Mouse (Mus musculus) left cerebral cortex, postnatal 4 days (tissue): ENCODE data around the gene St6galnac3. TPM values are rescaled to one million over a fixed set of nuclear protein-coding genes. Genes with fewer than 3 reads are reported as not detected.

Experiments
- DNase-seq: peaks from one replicate; pipeline ENCODE4 v3.0.0-alpha.2; 2022
- intact Hi-C: fragments of 180-260 bp; cut with DNase I; formaldehyde crosslinking; loops from one replicate; pipeline ENCODE4 v1.15.1; 2025
- total RNA-seq, 2 experiments: library from RNA; stranded (reverse); gene quantifications; 2 replicates each; pipeline ENCODE4 v1.2.3; 2021

St6galnac3 gene
- total RNA-seq, 2 experiments from 2014 or later = 20.4 to 21.2 TPM

GRCm38 (mm10) chr3:153308379-153308778 is 416.6 kb downstream of the St6galnac3 start:
- intact Hi-C loops = no loop called here
- no peak for DNase-seq

DNA sequence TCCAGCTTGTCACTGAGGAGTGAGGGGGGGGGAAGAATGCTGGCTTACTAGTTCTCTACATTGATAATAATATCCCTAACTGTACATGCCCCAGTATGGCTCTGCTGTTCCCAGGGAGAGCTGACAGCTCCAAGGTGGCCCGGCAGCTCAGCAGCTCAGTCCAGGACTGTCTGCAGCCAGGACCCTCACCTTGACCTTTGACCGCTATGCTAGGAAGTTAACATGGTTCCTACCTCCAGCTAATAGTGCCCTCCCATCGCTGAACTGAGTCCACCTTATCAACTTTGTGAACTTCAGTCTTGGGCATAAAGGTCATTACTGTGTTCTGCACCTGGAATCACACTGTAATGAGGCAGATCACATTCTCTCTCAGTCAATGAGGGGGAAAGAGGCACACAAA is 419.8 kb downstream of the St6galnac3 start:
- intact Hi-C loops = no loop called here
- no peak for DNase-seq

DNA sequence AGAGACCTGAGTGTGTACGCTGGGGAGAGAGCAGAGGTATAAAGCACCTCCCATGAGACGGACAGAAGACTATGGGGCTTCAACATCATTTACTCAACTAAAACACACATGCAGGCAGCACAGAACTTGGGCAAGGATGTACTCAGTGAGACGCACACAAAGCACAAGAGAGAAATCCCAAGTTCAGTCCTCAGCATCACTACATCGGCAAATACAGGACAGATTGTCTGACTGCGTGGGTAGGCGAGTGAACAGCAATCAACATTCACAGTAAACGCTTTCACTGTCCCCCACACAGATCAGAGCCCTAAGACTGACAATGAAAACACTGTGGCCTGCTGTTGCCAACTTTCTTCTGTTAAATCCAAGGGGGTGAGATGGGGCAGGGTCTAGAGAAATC is 422.6 kb downstream of the St6galnac3 start:
- intact Hi-C loops = no loop called here
- no peak for DNase-seq

DNA sequence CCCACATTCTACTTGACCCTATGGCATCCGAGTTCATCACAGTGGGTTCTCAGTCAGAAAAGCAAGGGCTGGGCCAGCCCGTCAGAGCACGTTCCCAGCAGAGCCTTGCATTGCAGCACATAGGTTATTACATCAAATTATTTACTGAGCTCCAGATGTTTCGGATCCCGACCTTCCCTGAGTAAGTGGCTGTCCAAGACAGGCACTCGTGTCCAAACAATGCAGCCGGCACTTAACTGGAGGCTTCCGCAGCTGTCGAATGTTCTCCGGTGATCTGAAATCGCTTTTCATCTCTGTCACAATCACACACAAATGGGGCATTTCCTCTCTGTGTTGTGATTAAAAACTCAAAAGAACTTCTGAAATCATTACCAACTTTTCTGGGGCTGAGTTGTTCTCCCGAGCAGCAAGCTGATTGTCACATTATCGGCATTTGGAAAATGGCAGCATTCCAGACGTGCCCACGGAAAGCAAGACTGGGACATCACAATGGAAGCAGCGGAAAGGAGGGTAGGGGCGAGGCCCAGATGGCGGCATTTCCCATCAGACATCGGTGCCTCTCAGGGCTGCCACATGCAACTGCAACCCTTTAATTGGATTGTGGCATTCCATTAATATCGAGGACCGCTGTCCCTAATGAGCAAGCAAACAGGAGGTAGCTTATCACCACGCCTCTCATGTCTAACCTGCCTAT is 428.5 kb downstream of the St6galnac3 start:
- DNase-seq = no peak

DNA sequence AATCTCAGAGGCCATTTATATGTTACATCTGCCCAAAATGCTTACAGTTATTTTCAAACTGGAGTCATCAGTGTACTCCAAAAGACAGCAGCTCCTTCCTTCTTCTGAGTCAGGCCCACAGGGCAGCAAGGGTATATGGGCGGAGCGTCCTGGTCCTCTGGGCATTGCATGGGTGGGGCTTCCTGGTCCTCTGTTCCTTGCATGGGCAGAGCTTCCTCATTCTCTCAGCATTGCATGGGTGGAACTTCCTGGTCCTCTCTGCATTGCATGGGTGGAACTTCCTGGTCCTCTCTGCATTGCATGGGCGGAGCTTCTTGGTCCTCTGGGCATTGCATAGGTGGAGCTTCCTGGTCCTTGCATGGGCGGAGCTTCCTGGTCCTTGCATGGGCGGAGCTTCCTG is 432.1 kb downstream of the St6galnac3 start:
- intact Hi-C loops = no loop called here
- DNase-seq = no peak

More for the DNA sequence above, 428.5 kb downstream of the St6galnac3 start:
- intact Hi-C loops = no loop called here

DNA sequence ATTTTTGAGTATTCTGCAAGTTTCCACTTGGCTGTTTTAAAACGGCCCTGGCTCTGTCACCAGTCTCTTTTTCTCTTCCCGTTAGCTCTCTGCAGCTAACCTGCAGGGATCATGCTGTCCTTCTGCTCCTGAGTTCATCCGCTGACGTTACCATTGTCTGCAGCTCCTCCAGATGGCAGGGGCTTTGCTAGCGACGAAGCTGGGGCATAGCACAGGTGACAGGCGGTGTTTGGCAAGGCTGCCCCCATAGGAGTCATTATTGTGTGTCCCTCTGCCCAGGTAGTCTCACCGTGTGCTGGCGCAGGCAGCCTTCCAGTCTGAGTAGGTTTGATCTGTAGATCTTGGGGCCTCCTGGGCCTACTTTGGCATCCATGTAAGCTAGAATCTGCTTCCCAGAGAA is 432.6 kb downstream of the St6galnac3 start:
- intact Hi-C loops = no loop called here
- DNase-seq = no peak

DNA sequence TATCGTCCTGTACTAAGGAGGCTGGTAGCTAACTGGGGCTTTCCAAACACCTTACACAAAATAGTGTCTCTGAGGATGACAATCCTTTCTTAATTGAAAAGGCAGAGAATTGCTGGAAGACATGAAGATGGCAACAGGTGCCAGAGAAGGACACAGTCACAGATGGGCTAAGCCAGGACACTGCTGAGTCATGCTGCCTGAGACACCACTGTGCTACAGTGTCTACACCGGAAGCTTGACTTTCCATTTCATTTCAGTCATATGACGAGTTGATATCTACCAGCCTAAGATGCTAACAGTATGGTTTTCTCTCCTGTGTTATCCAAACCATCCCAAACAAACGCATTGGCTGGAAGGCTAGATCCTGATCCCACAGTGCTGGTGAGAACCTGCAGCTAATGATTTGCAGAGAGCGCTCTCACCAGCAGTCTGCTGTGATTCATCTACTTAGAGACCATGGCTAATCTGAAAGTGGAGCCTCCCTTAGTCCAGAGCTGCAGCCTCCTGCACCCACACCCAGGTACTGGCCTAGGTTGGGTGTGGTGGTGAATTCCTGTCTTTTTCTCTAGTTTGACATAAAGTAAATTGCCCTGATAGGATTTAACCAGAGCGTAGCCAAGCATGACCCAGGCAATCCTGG is 433.4 kb downstream of the St6galnac3 start:
- DNase-seq = no peak
- intact Hi-C loops = no loop called here

DNA sequence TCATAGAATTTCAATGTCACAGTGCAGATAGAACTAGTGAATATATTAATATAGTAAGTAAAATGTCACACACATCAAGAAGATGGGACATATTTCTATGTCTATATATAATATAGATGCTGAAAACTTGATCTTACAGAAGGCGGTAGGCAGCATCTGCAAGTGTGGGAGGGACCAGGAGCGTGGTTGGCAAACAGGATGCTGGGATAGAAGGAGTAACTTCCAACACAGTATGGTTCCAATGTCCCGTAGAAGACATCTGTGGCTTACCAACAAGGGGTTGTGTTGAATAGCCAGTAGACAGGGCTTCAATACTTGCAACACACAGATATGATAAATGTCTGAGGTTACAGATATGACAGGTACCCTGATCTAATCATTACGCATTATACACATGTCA is 435.0 kb downstream of the St6galnac3 start:
- intact Hi-C loops = no loop called here
- no peak for DNase-seq

- no peak for DNase-seq
These were observed 437.4 kb downstream of the St6galnac3 start for GRCm38 (mm10) chr3:153287564-153287963.

DNA sequence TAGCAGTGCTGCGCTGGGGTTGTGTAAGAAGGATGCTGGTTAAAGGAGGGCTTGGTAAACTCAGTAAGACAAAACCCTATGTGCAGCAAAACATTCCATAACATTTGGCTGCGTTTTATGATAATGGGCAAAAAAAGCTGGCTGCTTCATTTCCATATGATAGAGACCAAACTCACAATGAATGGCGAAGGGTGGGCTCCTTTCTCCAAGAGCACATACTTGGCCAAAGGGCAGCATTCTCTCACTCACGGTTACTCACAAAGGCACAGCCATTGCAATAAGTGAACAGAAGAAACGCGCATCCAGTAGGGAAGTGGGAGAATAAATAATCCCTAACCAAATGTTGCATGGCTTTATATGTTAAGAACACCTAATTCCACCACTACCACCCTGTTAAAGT is 437.9 kb downstream of the St6galnac3 start:
- intact Hi-C loops = no loop called here
- no peak for DNase-seq

More at GRCm38 (mm10) chr3:153287564-153287963, 437.4 kb downstream of the St6galnac3 start:
- intact Hi-C loops = no loop called here

GRCm38 (mm10) chr3:153282123-153282765 is 442.7 kb downstream of the St6galnac3 start:
- DNase-seq = peak; percentile 64
- intact Hi-C loops = no loop called here

GRCm38 (mm10) chr3:153278249-153278648 is 446.7 kb downstream of the St6galnac3 start:
- intact Hi-C loops = no loop called here
- no peak for DNase-seq

- DNase-seq = no peak
- intact Hi-C loops = no loop called here
These were observed 447.5 kb downstream of the St6galnac3 start for GRCm38 (mm10) chr3:153277389-153277999.

- intact Hi-C loops = no loop called here
- no peak for DNase-seq
These were observed 448.1 kb downstream of the St6galnac3 start for GRCm38 (mm10) chr3:153276830-153277388.

- DNase-seq = no peak
- intact Hi-C loops = no loop called here
These were observed 448.7 kb downstream of the St6galnac3 start for GRCm38 (mm10) chr3:153276101-153276829.

DNA sequence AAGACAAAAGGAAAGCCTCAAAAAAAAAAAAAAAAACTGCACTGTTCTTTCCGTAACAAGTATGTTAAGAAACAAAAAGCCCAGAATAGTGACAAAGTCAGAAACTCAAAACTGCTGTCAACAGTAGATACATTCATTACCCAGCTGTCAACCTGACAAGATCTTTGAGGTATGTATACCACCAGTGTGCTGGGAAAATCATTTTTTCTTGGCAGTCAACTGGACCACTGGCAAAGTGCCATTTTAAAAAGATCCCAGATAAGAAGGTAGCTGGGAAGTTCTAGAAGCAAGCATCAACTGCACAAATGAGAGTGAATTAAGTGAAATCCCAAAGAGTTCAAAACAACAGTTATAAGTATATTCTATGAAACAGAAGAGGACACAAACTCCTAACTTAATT is 452.7 kb downstream of the St6galnac3 start:
- intact Hi-C loops = no loop called here
- no peak for DNase-seq

DNA sequence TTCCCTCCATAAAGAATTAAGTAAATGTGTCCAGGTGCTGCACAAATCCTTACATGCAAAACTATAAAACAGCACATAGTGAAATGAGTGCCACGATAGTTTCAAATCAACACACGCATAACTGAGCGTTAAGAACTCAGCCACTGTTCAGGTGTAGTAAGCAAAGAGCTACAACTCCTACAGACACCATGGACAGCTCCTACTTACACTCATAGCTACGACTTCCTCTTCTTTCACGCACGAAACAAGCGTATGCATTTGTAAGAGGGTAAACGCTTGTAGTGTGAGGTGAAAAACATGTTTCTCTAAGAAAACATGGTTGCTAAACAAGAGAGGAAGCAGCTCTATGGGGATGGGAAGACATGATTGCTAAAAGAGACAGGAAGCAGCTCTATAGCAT is 457.6 kb downstream of the St6galnac3 start:
- intact Hi-C loops = no loop called here
- no peak for DNase-seq

- intact Hi-C loops = no loop called here
- DNase-seq = no peak
These were observed 463.0 kb downstream of the St6galnac3 start for GRCm38 (mm10) chr3:153261985-153262384.

- no peak for DNase-seq
- intact Hi-C loops = no loop called here
These were observed 464.6 kb downstream of the St6galnac3 start for GRCm38 (mm10) chr3:153260225-153260933.

GRCm38 (mm10) chr3:153255910-153256309 is 469.1 kb downstream of the St6galnac3 start:
- no peak for DNase-seq
- intact Hi-C loops = no loop called here
